Mouse (Mus musculus): ENCODE measurements around the gene Klrk1.
"Not testable (repeated sequence)": the region's sequence is repeated elsewhere in the genome, so short reads cannot be mapped to it uniquely, and the experiment has no call there.

Gene Klrk1

DNA sequence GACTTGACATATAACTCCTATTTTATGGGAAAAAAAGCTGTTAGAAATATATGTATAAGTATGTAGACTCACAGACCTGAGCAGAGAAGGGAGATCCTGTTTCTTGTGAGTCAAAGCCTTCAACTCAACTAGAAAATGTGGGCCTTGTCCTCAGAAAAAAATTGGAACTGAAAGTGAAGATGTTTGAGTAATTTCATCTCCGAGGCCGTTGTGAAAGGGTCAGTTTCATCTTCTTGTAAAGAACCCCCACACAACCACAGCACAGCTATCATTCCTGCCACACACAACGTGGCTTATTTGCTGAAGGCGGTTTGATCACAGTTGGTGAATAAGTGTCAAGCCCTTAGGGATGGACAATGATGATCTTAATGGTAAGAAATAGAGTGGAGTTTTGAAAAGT lies at the start of gene Klrk1:
Gene Klrk1 (minus strand): TSS at position 130 of the 400 bp plus-strand sequence.
- no peak for DNase-seq

GRCm38 (mm10) chr6:129661301-129661700 lies 37.6 kb upstream of the Klrk1 start:
- not testable (repeated sequence) for DNase-seq

GRCm38 (mm10) chr6:129660589-129660988 lies 36.9 kb upstream of the Klrk1 start, which contains the start of gene Klrc2:
TSS of gene Klrc2 (minus strand) at chr6:129660689.
- not testable (repeated sequence) for DNase-seq

GRCm38 (mm10) chr6:129644054-129644453 lies 20.4 kb upstream of the Klrk1 start:
- DNase-seq, result not testable (repeated sequence)

- DNase-seq, result not testable (repeated sequence)
Observed at GRCm38 (mm10) chr6:129643237-129643636, 19.6 kb upstream of the Klrk1 start, which contains the start of gene Klrc3. TSS of gene Klrc3 (minus strand) at chr6:129643337.

GRCm38 (mm10) chr6:129631046-129631445 lies 7.4 kb upstream of the Klrk1 start:
- DNase-seq, result not testable (repeated sequence)

DNA sequence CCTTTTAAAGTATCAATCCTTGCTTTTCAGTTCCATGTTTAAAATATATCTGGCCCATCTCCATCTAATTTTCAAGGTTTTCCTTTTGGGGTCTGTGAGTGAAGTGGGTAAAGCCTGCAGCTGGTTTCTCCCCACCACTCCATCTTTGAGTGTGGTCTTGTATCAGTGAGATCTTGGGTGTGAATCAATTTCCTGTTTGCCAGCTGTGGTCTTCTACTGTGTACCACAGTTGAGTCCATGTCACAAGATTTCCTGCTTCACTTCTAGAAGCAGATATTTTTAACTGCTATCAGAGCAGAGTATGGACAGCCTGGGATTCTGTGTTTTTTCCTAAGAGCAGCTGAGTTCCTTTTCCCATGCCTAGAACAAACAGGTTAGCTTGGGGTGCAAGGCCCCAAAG lies 15.3 kb downstream of the Klrk1 start:
- DNase-seq, result no peak

DNA sequence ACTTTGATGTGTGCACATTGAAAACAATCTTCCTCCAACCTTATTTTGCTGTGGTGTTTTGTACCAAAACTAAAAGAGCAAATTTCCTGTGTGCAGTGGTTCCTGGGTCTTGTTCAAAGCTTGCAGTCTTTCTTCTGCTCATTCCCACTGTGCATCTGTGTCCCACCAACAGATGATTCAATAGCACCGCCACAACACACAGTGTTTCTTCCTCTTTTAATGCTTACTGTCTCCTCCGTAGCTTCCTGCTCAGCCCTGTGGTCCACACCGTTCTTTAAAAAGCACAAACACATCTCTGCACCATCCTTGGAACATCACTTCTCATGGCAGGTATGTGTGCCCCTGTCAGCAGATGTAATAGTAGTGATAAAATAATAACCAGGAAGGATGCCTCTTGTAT lies 32.2 kb downstream of the Klrk1 start, which contains the start of gene Klrd1:
Gene Klrd1 (plus strand): TSS at position 275 of the 400 bp plus-strand sequence.
- no peak for DNase-seq

DNA sequence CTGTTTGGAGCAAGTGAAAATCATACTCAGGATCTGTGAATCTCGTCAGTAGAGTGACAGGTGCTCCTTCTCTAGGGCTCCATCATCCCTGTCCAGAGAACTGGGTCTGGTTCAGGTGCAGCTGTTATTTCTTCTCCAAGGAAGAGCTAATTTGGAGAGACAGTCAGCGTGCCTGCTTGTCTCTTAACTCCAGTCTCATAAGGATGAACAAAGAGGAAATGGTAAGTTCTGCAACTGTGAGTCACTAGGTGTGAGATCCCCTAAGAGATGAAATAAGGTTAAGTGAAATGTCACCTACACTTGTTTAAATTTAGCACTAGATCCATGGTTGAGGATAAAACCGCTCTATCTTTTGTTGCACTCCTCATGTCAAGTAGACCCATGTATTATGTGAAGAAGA lies 40.6 kb downstream of the Klrk1 start:
- DNase-seq, result no peak

GRCm38 (mm10) chr6:129581896-129582295 lies 41.8 kb downstream of the Klrk1 start:
- no peak for DNase-seq

DNA sequence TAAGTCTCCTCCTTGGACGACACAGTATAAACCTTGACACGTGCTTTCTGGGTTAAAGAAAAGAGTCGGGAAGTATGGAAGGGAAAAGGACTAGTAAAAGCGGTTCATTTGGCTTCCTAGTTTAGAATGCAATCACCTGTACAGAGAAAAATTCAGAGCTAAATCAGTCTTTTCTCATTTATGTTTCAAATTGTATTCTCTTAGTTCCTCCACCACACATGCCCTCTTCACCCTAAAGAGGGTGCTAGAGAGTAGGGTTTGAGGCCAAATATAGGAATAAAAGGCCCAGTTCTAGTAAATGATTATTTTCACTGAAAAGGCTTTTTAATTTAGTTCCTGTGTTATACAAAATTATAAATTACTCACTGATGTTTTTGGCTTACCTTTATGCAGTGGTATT lies 42.4 kb downstream of the Klrk1 start:
- no peak for DNase-seq

- no peak for DNase-seq
Observed at GRCm38 (mm10) chr6:129577605-129578004, 46.1 kb downstream of the Klrk1 start, which contains the start of gene Klre1. TSS of gene Klre1 (plus strand) at chr6:129577905.

GRCm38 (mm10) chr6:129575315-129575714 lies 48.3 kb downstream of the Klrk1 start:
- no peak for DNase-seq

DNA sequence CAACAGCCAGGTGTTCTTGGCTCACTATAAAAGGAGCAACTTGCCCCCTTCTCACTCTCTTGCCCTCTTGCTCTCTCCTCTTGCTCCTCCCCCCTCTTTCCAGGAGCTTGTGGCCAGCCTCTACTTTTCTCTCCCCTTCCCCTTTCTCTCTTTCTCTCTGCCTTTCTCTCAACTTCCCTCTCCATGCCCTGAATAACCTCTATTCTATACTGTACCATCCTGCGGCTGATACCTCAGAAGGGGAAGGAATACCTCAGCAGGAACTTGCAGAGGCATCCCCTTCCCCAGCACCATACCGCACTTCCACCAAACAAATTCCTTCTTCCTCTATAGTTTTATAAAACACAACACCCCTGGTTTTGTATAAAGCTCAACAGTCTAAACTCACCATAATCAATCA lies 58.4 kb downstream of the Klrk1 start:
- no peak for DNase-seq

Measured in right cerebral cortex, postnatal 25 days (tissue).